Mouse (Mus musculus) embryo, embryonic 10.5 days (tissue): ENCODE data around the gene Vcpkmt.
"Not testable (repeated sequence)": the region's sequence is repeated elsewhere in the genome, so short reads cannot be mapped to it uniquely, and the experiment has no call there.

Experiments used
- DNase-seq: peaks from one replicate; pipeline ENCODE4 v3.0.0-alpha.2; 2015; ENCODE audit warnings: low spot score

The Vcpkmt gene

GRCm38 (mm10) chr12:69582613-69583269, at the start of gene Vcpkmt:
Gene Vcpkmt (minus strand): TSS chr12:69583028.
- peak; percentile 94 for DNase-seq

DNA sequence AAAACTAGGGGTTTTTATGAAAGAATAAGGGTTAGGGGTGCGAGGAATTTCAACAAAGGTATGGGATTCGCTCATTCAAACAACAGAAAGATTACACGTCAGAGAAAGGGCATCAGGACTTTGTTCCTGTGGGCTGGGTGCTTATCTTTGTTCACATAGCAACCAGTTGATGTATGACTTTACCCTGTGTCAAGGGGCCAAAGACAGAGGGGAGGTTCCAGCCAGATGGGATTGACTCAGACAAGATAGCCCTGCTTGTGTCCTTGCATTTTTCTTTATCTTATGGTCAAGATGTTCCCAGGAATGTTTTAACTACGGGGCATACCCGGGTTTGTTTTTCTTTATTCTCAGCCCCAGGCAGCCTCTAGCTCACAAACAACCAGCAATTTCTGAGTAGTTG, 35.8 kb upstream of the Vcpkmt start:
- not testable (repeated sequence) for DNase-seq

- DNase-seq, result no peak
Measured at GRCm38 (mm10) chr12:69604367-69604766, 21.5 kb upstream of the Vcpkmt start.

- no peak for DNase-seq
Measured at GRCm38 (mm10) chr12:69597446-69597845, 14.6 kb upstream of the Vcpkmt start.

- DNase-seq, result no peak
Measured at GRCm38 (mm10) chr12:69593130-69593529, 10.3 kb upstream of the Vcpkmt start.

- DNase-seq, result no peak
Measured at GRCm38 (mm10) chr12:69583270-69583629, 422 bp upstream of the Vcpkmt start.

- peak; percentile 39 for DNase-seq
Measured at GRCm38 (mm10) chr12:69582216-69582612, 614 bp downstream of the Vcpkmt start.

DNA sequence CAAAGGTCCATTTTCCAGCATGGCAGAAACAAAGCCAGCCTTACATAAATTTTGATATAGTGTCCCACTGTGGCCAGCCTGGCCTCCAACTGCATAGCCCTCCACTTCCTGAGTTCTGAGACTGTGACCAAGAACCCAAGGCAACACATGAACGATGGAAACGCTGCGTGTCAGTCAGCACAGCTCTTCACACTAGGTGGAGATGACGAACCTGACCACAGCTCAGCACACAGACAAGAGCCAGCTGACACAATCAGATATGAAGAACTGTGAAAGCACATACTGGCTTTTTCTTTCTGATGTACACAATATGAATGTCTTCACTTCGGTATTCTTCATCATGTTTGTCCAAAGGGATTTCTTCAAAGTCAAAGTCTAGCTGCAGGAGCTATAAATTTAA, 3.2 kb downstream of the Vcpkmt start:
- DNase-seq, result no peak

GRCm38 (mm10) chr12:69576120-69576627, 6.7 kb downstream of the Vcpkmt start:
- DNase-seq, result no peak

GRCm38 (mm10) chr12:69573916-69574881, 8.6 kb downstream of the Vcpkmt start:
- DNase-seq, result peak; percentile 94

DNA sequence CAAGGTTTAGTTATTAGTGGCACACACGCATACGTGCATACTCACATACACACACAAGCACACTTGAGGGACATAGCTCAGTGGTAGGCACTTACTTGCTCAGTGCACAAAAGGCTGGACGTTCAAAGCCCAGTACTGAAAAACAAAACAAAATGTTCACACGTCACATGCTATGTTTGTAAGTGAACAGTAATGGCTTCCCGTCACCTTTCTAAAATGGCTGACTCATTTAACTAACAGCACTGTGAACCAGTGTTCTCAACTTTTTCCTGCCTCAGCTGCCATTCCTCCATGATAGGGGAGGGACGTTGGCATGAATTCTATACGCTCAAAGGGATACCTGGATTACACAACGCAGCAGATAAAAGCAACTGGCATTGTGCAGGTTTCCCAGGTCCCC, 9.6 kb downstream of the Vcpkmt start:
- DNase-seq, result no peak

DNA sequence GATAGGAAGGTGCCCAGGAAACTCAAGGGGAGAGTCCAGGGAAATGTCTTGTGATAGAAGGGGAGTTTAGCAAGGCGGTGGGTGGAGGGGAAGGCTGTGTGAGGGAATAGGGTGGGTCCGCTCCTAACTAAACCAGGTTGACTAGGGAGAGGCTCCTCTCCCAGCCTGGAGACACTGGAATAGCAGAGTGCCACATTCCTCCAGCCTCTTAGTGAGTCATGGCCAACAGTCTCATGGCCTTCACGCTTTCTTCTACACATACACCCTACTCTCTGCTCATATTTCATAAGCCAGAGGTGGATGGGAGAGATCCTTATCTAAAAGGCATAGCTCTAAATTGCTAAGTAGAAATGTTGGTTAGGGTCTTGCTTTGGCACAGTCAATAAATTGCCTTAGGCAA, 12.9 kb downstream of the Vcpkmt start:
- no peak for DNase-seq

GRCm38 (mm10) chr12:69568266-69568665, 14.6 kb downstream of the Vcpkmt start:
- no peak for DNase-seq

- not testable (repeated sequence) for DNase-seq
Measured at GRCm38 (mm10) chr12:69561006-69561405, 21.8 kb downstream of the Vcpkmt start.

DNA sequence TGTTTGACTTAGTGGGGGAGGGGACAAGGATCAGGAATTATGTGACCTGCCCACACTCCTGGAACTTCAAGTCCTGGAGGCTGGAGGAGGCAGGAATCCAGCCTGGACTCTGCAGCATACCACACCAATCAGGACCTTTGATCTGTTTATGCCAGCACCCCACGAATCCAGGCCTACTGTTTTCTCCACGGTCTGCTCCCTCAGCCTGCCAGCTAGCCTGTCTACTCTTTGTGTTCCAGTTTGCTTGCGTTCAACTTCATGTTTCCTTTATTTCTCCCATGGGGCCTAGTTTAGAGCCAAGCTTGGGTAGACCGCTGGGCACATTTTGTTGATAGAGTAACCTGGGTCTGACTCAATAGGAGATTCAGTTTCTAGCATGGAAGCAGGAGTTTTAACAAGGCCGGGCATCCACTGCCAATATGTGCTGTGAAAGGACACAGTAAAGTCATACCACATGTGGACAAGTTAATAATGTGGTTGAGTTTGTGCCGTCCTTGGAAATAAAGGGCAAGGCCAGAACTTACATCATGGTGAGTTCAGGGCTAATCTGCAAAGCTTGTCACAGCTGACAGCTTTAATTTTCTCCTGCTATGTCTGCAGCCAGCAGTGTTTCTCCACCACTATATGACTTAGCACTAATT, 26.5 kb downstream of the Vcpkmt start:
- peak; percentile 45 for DNase-seq

GRCm38 (mm10) chr12:69545456-69546178, 37.2 kb downstream of the Vcpkmt start:
- no peak for DNase-seq

DNA sequence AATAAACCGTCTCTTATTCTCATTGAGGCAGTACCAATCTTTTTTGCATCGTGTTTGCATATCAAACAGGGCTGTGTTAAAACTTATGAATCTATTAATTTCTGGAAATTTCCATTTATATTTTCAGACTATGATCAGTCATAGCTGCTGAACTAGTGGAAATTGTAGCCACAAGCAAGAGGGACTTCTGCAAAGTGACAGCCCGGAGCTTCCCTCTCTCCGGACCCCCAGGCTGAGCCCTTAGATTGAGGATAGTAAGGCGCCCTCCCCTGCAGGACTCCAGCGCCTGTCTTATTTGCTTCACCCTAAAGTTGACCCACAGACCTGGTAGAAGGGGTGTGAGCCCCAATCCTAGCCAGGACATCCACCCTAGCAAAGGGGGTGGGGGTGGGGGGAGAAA, 37.8 kb downstream of the Vcpkmt start:
- DNase-seq, result no peak

DNA sequence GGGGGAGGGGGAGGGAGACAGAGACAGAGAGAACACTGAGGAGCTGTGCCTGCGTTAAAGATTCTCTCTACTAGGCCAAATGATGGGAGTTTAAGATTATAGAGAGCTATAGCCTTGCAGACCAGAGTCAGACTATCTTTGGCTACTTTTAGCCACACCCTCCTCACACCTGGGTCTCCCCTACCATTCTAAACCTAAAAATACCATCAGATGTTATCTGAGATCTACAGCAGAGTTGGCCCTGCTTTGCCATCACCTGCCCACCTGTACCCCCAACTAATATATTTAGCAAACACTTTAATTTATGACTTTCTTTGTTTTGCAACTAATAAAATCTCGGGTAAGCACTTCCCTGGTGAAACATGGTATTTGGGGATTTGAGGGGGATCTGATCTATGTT, 38.3 kb downstream of the Vcpkmt start:
- no peak for DNase-seq

- DNase-seq, result no peak
Measured at GRCm38 (mm10) chr12:69542376-69542775, 40.5 kb downstream of the Vcpkmt start.

- no peak for DNase-seq
Measured at GRCm38 (mm10) chr12:69541663-69542062, 41.2 kb downstream of the Vcpkmt start.

GRCm38 (mm10) chr12:69539353-69539752, 43.5 kb downstream of the Vcpkmt start:
- no peak for DNase-seq
